15 mouse cellular contexts compared by ENCODE assay signal in genomic region chr12:3861665-3862228, GRCm38 (mm10). TPM values are rescaled to one million over a fixed set of nuclear protein-coding genes. Genes with fewer than 3 reads are reported as not detected.
DNase-seq lines count a peak whose midpoint lies in the region; TF ChIP-seq lines count a peak whose summit lies in the region.
"Had no signal": no experiment of that assay in that cellular context is flagged by ENCODE, and none has a peak within 500 bp of the region (broad histone marks: within the 10 kb centered on the region; RNA-seq: fewer than 3 reads in every experiment).

No protein-coding gene starts in this region.

- no peak for TF ChIP-seq POLR2A in cerebellum, adult 2 months (IDR thresholded peaks at IDR 0.05; ENCODE audit: borderline replicate concordance, insufficient read depth, low read length)
- no peak for TF ChIP-seq POLR2A in cortical plate, adult 2 months (IDR thresholded peaks at IDR 0.05; ENCODE audit: extremely low read depth, insufficient read depth, low read length)

- no peaks in the 10 kb centered on the region for H3K27me3 ChIP-seq in cerebellum, adult 2 months (ENCODE audit: control insufficient read depth, insufficient read depth, low read length)
- H3K27me3 ChIP-seq: embryonic facial prominence, embryonic 15.5 days; hindbrain, embryonic 13.5 days; intestine, embryonic 15.5 days; neural tube, embryonic 15.5 days had no signal

- no peak overlapping the region for H3K4me3 ChIP-seq in cerebellum, adult 2 months (replicated peaks; ENCODE audit: insufficient read depth, low read depth, low read length)
- H3K4me3 ChIP-seq in left cerebral cortex, adult 2 months = no peak overlapping the region
- H3K4me3 ChIP-seq in cortical plate, adult 2 months (ENCODE audit: insufficient read depth, low read length) = no peak overlapping the region
- H3K4me3 ChIP-seq: embryonic facial prominence, embryonic 15.5 days; hindbrain, embryonic 13.5 days; intestine, embryonic 15.5 days; neural tube, embryonic 15.5 days had no signal

- WGBS in cerebellum, adult 2 months = 23% methylated on average over 4 of the region's 4 CpGs

- peaks cover 51% of the 10 kb centered on the region for H3K4me1 ChIP-seq in cerebellum, adult 2 months (ENCODE audit: control insufficient read depth, insufficient read depth, low read length)
- H3K4me1 ChIP-seq in cortical plate, adult 2 months (ENCODE audit: control insufficient read depth, insufficient read depth, low read length) = peaks cover 9% of the 10 kb centered on the region

- peak overlapping the region; percentile 48; the same call in 1 of the 2 replicates for H3K27ac ChIP-seq in cerebellum, adult 2 months (ENCODE audit: insufficient read depth, low read length)
- H3K27ac ChIP-seq in left cerebral cortex, adult 2 months = peak overlapping the region; percentile 61
- H3K27ac ChIP-seq in cortical plate, adult 2 months (ENCODE audit: insufficient read depth, low read length) = 0 out of 2 replicates have a peak overlapping the region, but pooled peaks have one; percentile 5
- H3K27ac ChIP-seq: embryonic facial prominence, embryonic 15.5 days; hindbrain, embryonic 13.5 days; intestine, embryonic 15.5 days; neural tube, embryonic 15.5 days; stomach, postnatal 0 days had no signal

- intact Hi-C loops in left cerebral cortex, adult 2 months (cut with DNase I) = no loop called here

- no peak for TF ChIP-seq CTCF in cerebellum, adult 2 months (IDR thresholded peaks at IDR 0.05; ENCODE audit: borderline replicate concordance, insufficient read depth, low read depth, low read length)
- no peak for TF ChIP-seq CTCF in left cerebral cortex, adult 2 months (IDR thresholded peaks at IDR 0.05)
- TF ChIP-seq CTCF in cortical plate, adult 2 months (IDR thresholded peaks at IDR 0.05; ENCODE audit: extremely low read depth, insufficient read depth, low read length) = no peak

- no peak for DNase-seq in cerebellum, adult 2 months
- DNase-seq in cerebellum, adult 9-10 months = no peak
- no peak for DNase-seq in left cerebral cortex, adult 2 months (ENCODE audit: extremely low spot score in 1 of 2, low spot score in 2 of 2)
- no peak for DNase-seq in left cerebral cortex, adult 18-20 months (ENCODE audit: low spot score in 2 of 2)
- DNase-seq in thymus, postnatal 25 days = peak; percentile 49
- no peak for DNase-seq in natural killer cell, adult 2 months (ENCODE audit: low spot score in 2 of 2)
- DNase-seq in ovary, postnatal 36 days (ENCODE audit: low spot score) = no peak
- DNase-seq: heart, adult 11 months; lung, adult 18-20 months had no signal

RNA-seq across cellular contexts. Expression of gene Dnmt3a, which starts 55.9 kb away (rescaled TPM):
- 43.2 and 47.6 TPM in 2 replicates for polyA plus RNA-seq in cerebellum, adult 2 months (2012; rRNA removed)
- total RNA-seq in left cerebral cortex, adult 2 months (2021) = 100 to 1,000 TPM in 1 of 2 experiments, 10 to 100 TPM in 1; 99.8 to 116 TPM
- 10 to 100 TPM; 86.7 to 94.0 TPM for total RNA-seq in left cerebral cortex, adult 18-20 months (2021)
- polyA plus RNA-seq in cortical plate, adult 2 months (2012; rRNA removed) = 38.2 and 38.3 TPM in 2 replicates

Comparison
In these comparisons a context has a peak if more than half of its experiments do, and no peak if none do; other contexts are left out.
1. H3K27ac ChIP-seq: peak in every context shown above with its lines; median percentile 61 in left cerebral cortex, adult 2 months; 48 in cerebellum, adult 2 months; 5 in cortical plate, adult 2 months.